Mouse (Mus musculus): ENCODE results near the gene Tipin. TPM values are rescaled to one million over a fixed set of nuclear protein-coding genes. Genes with fewer than 3 reads are reported as not detected.
"Not testable (repeated sequence)": the region's sequence is repeated elsewhere in the genome, so short reads cannot be mapped to it uniquely, and the experiment has no call there.

Gene Tipin
- polyA plus RNA-seq, 1 experiment from 2014 or later = 109 TPM

GRCm38 (mm10) chr9:64274919-64275318 is 6.5 kb upstream of the Tipin start:
- no peak overlapping the region for H3K4me2 ChIP-seq (ENCODE audit: low read depth, low read length)
- 64% methylated on average over 1 of the region's 1 CpGs for whole genome bisulfite sequencing (ENCODE audit: insufficient replicate concordance)

DNA sequence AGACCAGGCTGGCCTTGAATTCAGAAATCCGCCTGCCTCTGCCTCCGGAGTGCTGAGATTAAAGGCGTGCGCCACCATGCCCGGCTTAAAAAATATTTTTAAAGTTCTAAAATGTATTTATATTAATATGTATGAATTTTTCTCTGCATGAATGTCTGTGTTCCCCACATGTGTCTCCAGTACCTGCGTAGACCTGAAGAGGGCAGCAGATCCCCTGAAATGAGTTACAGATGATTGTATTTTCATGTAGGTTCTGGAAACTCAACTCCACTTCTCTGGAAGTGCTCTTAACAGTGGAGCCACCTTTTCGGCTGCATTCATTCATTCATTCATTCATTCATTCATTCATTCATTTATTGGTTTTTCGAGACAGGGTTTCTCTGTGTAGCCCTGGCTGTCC is 3.7 kb upstream of the Tipin start:
- Histone ChIP-seq H3K9ac (replicated peaks) (no peak overlapping the region), H3K27me3 (ENCODE audit: insufficient read depth, low read length) (no peaks in the 10 kb centered on the region), H3K4me1 (ENCODE audit: insufficient read depth) (peaks cover 5% of the 10 kb centered on the region; the same call in 1 of the 2 replicates), H3K36me3 (replicated peaks; ENCODE audit: insufficient read depth, low read length) (no peaks in the 10 kb centered on the region), H3K27ac (ENCODE audit: low read depth) (no peak overlapping the region), H3K4me2 (ENCODE audit: low read depth, low read length) (no peak overlapping the region), H3K9me3 (ENCODE audit: low read length) (no peaks in the 10 kb centered on the region), H3K4me3 (ENCODE audit: low read depth, low read length) (no peak overlapping the region)
- WGBS (ENCODE audit: insufficient replicate concordance) = 60% methylated on average over 8 of the region's 8 CpGs
- TF ChIP-seq CTCF (IDR thresholded peaks at IDR 0.05; ENCODE audit: low read depth) = peak; percentile 85
- no peak for TF ChIP-seq EP300 (IDR thresholded peaks at IDR 0.05; ENCODE audit: low read depth)
- no peak for ATAC-seq
- peak; percentile 82 for DNase-seq

More at GRCm38 (mm10) chr9:64274919-64275318, 6.5 kb upstream of the Tipin start:
- no peaks in the 10 kb centered on the region for H3K27me3 ChIP-seq (ENCODE audit: insufficient read depth, low read length)
- no peaks in the 10 kb centered on the region for H3K4me1 ChIP-seq (ENCODE audit: insufficient read depth)
- H3K27ac ChIP-seq (ENCODE audit: low read depth) = no peak overlapping the region
- DNase-seq (no peak), ATAC-seq (no peak)
- no peak for TF ChIP-seq EP300 (IDR thresholded peaks at IDR 0.05; ENCODE audit: low read depth)
- peak; percentile 46 for TF ChIP-seq CTCF (IDR thresholded peaks at IDR 0.05; ENCODE audit: low read depth)
- no peak overlapping the region for H3K9ac ChIP-seq (replicated peaks)
- H3K4me3 ChIP-seq (ENCODE audit: low read depth, low read length) = no peak overlapping the region
- H3K9me3 ChIP-seq (ENCODE audit: low read length) = no peaks in the 10 kb centered on the region
- no peaks in the 10 kb centered on the region for H3K36me3 ChIP-seq (replicated peaks; ENCODE audit: insufficient read depth, low read length)

DNA sequence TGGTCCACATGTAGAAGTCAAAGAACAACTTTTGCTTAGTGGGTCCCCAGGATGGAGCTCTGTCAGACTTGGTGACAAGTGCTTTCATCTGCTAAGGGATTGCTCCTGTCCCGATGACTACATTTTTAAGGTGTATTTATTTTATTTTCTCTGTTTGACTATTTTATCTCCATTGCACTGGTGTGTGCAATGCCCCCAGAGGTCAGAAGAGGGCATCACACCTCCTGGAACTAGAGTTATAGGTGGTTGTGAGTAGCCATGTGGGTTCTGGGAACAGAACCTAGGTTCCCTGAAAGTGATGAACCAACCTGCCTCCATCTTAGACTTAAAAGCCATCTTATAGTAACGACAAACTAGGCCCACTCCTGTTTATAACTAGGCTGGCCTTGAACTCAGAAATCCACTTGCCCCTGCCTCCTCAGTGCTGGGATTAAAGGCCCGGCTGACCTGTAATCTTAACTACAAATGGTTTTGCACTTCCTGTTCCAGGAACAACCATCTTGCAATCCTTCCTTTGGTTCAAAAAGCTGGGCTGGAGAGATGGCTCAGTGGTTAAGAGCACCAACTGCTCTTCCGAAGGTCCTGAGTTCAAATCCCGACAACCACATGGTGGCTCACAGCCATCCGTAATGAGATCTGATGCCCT is 2.6 kb upstream of the Tipin start:
- no peak overlapping the region for H3K9ac ChIP-seq (replicated peaks)
- no peak for DNase-seq
- H3K36me3 ChIP-seq (replicated peaks; ENCODE audit: insufficient read depth, low read length) = no peaks in the 10 kb centered on the region
- H3K9me3 ChIP-seq (ENCODE audit: low read length) = no peaks in the 10 kb centered on the region
- ATAC-seq = no peak
- H3K4me1 ChIP-seq (ENCODE audit: insufficient read depth) = peaks cover 5% of the 10 kb centered on the region
- H3K4me3 ChIP-seq (ENCODE audit: low read depth, low read length) = no peak overlapping the region
- no peak overlapping the region for H3K27ac ChIP-seq (ENCODE audit: low read depth)
- 88% methylated on average over 6 of the region's 6 CpGs for WGBS (ENCODE audit: insufficient replicate concordance)
- no peaks in the 10 kb centered on the region for H3K27me3 ChIP-seq (ENCODE audit: insufficient read depth, low read length)
- H3K4me2 ChIP-seq (ENCODE audit: low read depth, low read length) = no peak overlapping the region
- no peak for TF ChIP-seq EP300 (IDR thresholded peaks at IDR 0.05; ENCODE audit: low read depth)
- TF ChIP-seq CTCF (IDR thresholded peaks at IDR 0.05; ENCODE audit: low read depth) = peak; percentile 31

- WGBS (ENCODE audit: insufficient replicate concordance) = under 1% methylated on average over 23 of the region's 24 CpGs
- peak; percentile 87 for ATAC-seq
Measured at GRCm38 (mm10) chr9:64281781-64282178, 399 bp downstream of the Tipin start.

DNA sequence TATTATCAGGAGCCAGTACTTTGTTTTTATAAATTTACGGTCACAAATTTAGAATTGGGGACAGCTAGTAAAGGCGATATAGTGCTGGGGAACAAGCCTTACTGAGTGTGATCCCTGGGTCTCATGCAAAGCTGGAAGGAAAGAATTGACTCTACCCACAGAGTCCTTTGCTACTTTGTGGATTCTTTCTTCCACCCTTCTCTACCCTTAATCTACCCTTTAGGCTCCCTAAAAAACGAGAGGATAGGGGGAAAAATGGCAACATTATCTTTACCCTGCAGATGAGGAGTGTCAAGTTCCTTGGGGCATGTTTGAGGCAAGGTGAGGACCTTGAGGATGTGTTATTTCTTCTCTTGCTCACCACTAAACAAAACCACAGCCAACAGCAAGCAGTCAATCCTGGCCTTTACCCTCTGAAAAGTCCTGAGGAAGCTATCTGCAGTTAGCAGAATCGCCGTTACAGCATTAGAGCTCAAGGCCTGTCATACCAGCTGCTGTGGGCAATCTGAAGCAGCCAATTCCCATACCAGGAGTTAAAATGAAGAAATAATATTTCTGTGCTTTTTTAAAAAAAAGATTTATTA is 1.1 kb downstream of the Tipin start:
- no peaks in the 10 kb centered on the region for H3K36me3 ChIP-seq (replicated peaks; ENCODE audit: insufficient read depth, low read length)
- peak overlapping the region; percentile 77 for H3K4me2 ChIP-seq (ENCODE audit: low read depth, low read length)
- DNase-seq = no peak
- TF ChIP-seq EP300 (IDR thresholded peaks at IDR 0.05; ENCODE audit: low read depth) (no peak), CTCF (IDR thresholded peaks at IDR 0.05; ENCODE audit: low read depth) (no peak)
- peak overlapping the region; percentile 91 for H3K9ac ChIP-seq (replicated peaks)
- peaks cover 5% of the 10 kb centered on the region for H3K4me1 ChIP-seq (ENCODE audit: insufficient read depth)
- no peak overlapping the region for H3K27ac ChIP-seq (ENCODE audit: low read depth)
- ATAC-seq = no peak
- 20% methylated on average over 5 of the region's 5 CpGs for WGBS (ENCODE audit: insufficient replicate concordance)
- no peaks in the 10 kb centered on the region for H3K27me3 ChIP-seq (ENCODE audit: insufficient read depth, low read length)
- no peaks in the 10 kb centered on the region for H3K9me3 ChIP-seq (ENCODE audit: low read length)
- peak overlapping the region; percentile 78 for H3K4me3 ChIP-seq (ENCODE audit: low read depth, low read length)

More at GRCm38 (mm10) chr9:64281781-64282178, 399 bp downstream of the Tipin start:
- peaks cover 5% of the 10 kb centered on the region for H3K4me1 ChIP-seq (ENCODE audit: insufficient read depth)
- peak overlapping the region; percentile 78 for H3K4me3 ChIP-seq (ENCODE audit: low read depth, low read length)
- H3K27ac ChIP-seq (ENCODE audit: low read depth) = peak overlapping the region; percentile 81
- no peaks in the 10 kb centered on the region for H3K9me3 ChIP-seq (ENCODE audit: low read length)
- H3K9ac ChIP-seq (replicated peaks) = peak overlapping the region; percentile 91
- TF ChIP-seq EP300 (IDR thresholded peaks at IDR 0.05; ENCODE audit: low read depth) (no peak), CTCF (IDR thresholded peaks at IDR 0.05; ENCODE audit: low read depth) (no peak)
- no peak for DNase-seq
- no peaks in the 10 kb centered on the region for H3K36me3 ChIP-seq (replicated peaks; ENCODE audit: insufficient read depth, low read length)
- no peaks in the 10 kb centered on the region for H3K27me3 ChIP-seq (ENCODE audit: insufficient read depth, low read length)
- H3K4me2 ChIP-seq (ENCODE audit: low read depth, low read length) = peak overlapping the region; percentile 77

- not testable (repeated sequence) for H3K27ac ChIP-seq (ENCODE audit: low read depth); H3K27me3 ChIP-seq (ENCODE audit: insufficient read depth, low read length); DNase-seq; H3K4me2 ChIP-seq (ENCODE audit: low read depth, low read length); H3K9ac ChIP-seq (replicated peaks); ATAC-seq; H3K4me1 ChIP-seq (ENCODE audit: insufficient read depth); H3K9me3 ChIP-seq (ENCODE audit: low read length); H3K4me3 ChIP-seq (ENCODE audit: low read depth, low read length)
- H3K36me3 ChIP-seq (replicated peaks; ENCODE audit: insufficient read depth, low read length) = peaks cover 59% of the 10 kb centered on the region
- 93% methylated on average over 4 of the region's 4 CpGs for WGBS (ENCODE audit: insufficient replicate concordance)
Measured at GRCm38 (mm10) chr9:64303086-64303485, 21.7 kb downstream of the Tipin start.

All from liver, postnatal 0 days (tissue).